Mouse (Mus musculus) liver, adult 10 weeks (tissue): ENCODE measurements around the gene Fzd1. TPM values are rescaled to one million over a fixed set of nuclear protein-coding genes. Genes with fewer than 3 reads are reported as not detected.

Source experiments
- polyA plus RNA-seq: library from polyadenylated mRNA; stranded (reverse); fragments of 350-450 nt; fragmentation: Illumina TruSeq; extraction: RNeasy Lipid Tissue Mini Kit (QIAGEN cat#74804); gene quantifications from one replicate; pipeline ENCODE4 v1.2.3, GENCODE M21; 2014; ENCODE audit warnings: low read depth, low replicate concordance

Fzd1 gene
- polyA plus RNA-seq, result 3.2 TPM

GRCm38 (mm10) chr5:4757902-4758301 lies at the start of gene Fzd1:
Gene Fzd1 (minus strand): TSS chr5:4758035.

